Mouse (Mus musculus): ENCODE results near the gene Supt7l.

The Supt7l gene

GRCm38 (mm10) chr5:31489116-31489769 is 38.4 kb downstream of the Supt7l start:
- no peak for DNase-seq

GRCm38 (mm10) chr5:31487889-31488288 is 39.7 kb downstream of the Supt7l start:
- DNase-seq: no peak

GRCm38 (mm10) chr5:31485440-31485839 is 42.2 kb downstream of the Supt7l start, which contains the start of gene 4930548H24Rik:
Gene 4930548H24Rik, plus strand, starts transcription at chr5:31485740.
- no peak for DNase-seq

GRCm38 (mm10) chr5:31480536-31480935 is 47.1 kb downstream of the Supt7l start:
- no peak for DNase-seq

GRCm38 (mm10) chr5:31470334-31470733 is 57.3 kb downstream of the Supt7l start:
- DNase-seq: no peak

- DNase-seq: no peak
These were observed 57.9 kb downstream of the Supt7l start for GRCm38 (mm10) chr5:31469711-31470110.

- DNase-seq: no peak
These were observed 59.8 kb downstream of the Supt7l start for GRCm38 (mm10) chr5:31467798-31468197.
